Mouse (Mus musculus): Measurements from ENCODE around the gene Olfr1199. TPM values are rescaled to one million over a fixed set of nuclear protein-coding genes. Genes with fewer than 3 reads are reported as not detected.

Olfr1199 gene
- polyA plus RNA-seq, 1 experiment from 2014 or later: not detected

Other genes starting within 250 kb of the Olfr1199 start
- gene Olfr1186, start 241.9 kb downstream of the Olfr1199 start, polyA plus RNA-seq (2014; fragmentation: Nextera tagmentation; extraction: Ambion mirVana): not detected in 2 replicates
- not detected in 2 replicates for gene Olfr1188, start 203.5 kb downstream of the Olfr1199 start, polyA plus RNA-seq (2014; fragmentation: Nextera tagmentation; extraction: Ambion mirVana)
- not detected in 2 replicates for gene Olfr1189, start 174.0 kb downstream of the Olfr1199 start, polyA plus RNA-seq (2014; fragmentation: Nextera tagmentation; extraction: Ambion mirVana)
- gene Olfr1191-ps1, start 119.9 kb downstream of the Olfr1199 start, polyA plus RNA-seq (2014; fragmentation: Nextera tagmentation; extraction: Ambion mirVana): not detected in 2 replicates
- not detected in 2 replicates for gene Olfr1192-ps1, start 112.0 kb downstream of the Olfr1199 start, polyA plus RNA-seq (2014; fragmentation: Nextera tagmentation; extraction: Ambion mirVana)
- not detected in 2 replicates for gene Olfr1193, start 84.8 kb downstream of the Olfr1199 start, polyA plus RNA-seq (2014; fragmentation: Nextera tagmentation; extraction: Ambion mirVana)
- gene Olfr1195, start 71.3 kb downstream of the Olfr1199 start, polyA plus RNA-seq (2014; fragmentation: Nextera tagmentation; extraction: Ambion mirVana): not detected in 2 replicates
- gene Olfr1196, start 55.9 kb downstream of the Olfr1199 start, polyA plus RNA-seq (2014; fragmentation: Nextera tagmentation; extraction: Ambion mirVana): not detected in 2 replicates
- not detected in 2 replicates for gene Olfr1197, start 28.1 kb downstream of the Olfr1199 start, polyA plus RNA-seq (2014; fragmentation: Nextera tagmentation; extraction: Ambion mirVana)
- gene Olfr1198, start 9.1 kb downstream of the Olfr1199 start, polyA plus RNA-seq (2014; fragmentation: Nextera tagmentation; extraction: Ambion mirVana): not detected in 2 replicates
- gene Olfr1200, start 10.0 kb upstream of the Olfr1199 start, polyA plus RNA-seq (2014; fragmentation: Nextera tagmentation; extraction: Ambion mirVana): not detected in 2 replicates
- not detected in 2 replicates for gene Olfr1201, start 32.6 kb upstream of the Olfr1199 start, polyA plus RNA-seq (2014; fragmentation: Nextera tagmentation; extraction: Ambion mirVana)
- gene Olfr1202, start 54.0 kb upstream of the Olfr1199 start, polyA plus RNA-seq (2014; fragmentation: Nextera tagmentation; extraction: Ambion mirVana): not detected in 2 replicates
- gene Olfr1205, start 69.3 kb upstream of the Olfr1199 start, polyA plus RNA-seq (2014; fragmentation: Nextera tagmentation; extraction: Ambion mirVana): not detected in 2 replicates
- not detected in 2 replicates for gene Olfr1204, start 88.8 kb upstream of the Olfr1199 start, polyA plus RNA-seq (2014; fragmentation: Nextera tagmentation; extraction: Ambion mirVana)
- not detected in 2 replicates for gene Olfr1206, start 102.8 kb upstream of the Olfr1199 start, polyA plus RNA-seq (2014; fragmentation: Nextera tagmentation; extraction: Ambion mirVana)
- not detected in 2 replicates for gene Olfr1208, start 141.8 kb upstream of the Olfr1199 start, polyA plus RNA-seq (2014; fragmentation: Nextera tagmentation; extraction: Ambion mirVana)
- gene Olfr1209, start 154.7 kb upstream of the Olfr1199 start, polyA plus RNA-seq (2014; fragmentation: Nextera tagmentation; extraction: Ambion mirVana): not detected in 2 replicates
- gene Olfr1211, start 177.6 kb upstream of the Olfr1199 start, polyA plus RNA-seq (2014; fragmentation: Nextera tagmentation; extraction: Ambion mirVana): not detected in 2 replicates
- gene Olfr1212, start 193.5 kb upstream of the Olfr1199 start, polyA plus RNA-seq (2014; fragmentation: Nextera tagmentation; extraction: Ambion mirVana): not detected in 2 replicates
- gene Gm13762, start 219.8 kb upstream of the Olfr1199 start, polyA plus RNA-seq (2014; fragmentation: Nextera tagmentation; extraction: Ambion mirVana): not detected in 2 replicates
- not detected in 2 replicates for gene Olfr1214, start 232.2 kb upstream of the Olfr1199 start, polyA plus RNA-seq (2014; fragmentation: Nextera tagmentation; extraction: Ambion mirVana)
- not detected in 2 replicates for gene Olfr1215, start 246.5 kb upstream of the Olfr1199 start, polyA plus RNA-seq (2014; fragmentation: Nextera tagmentation; extraction: Ambion mirVana)

Measured in embryonic facial prominence, embryonic 11.5 days (tissue).